Mouse (Mus musculus): ENCODE data around the gene Morn1.

Gene Morn1

GRCm38 (mm10) chr4:155188341-155188740 lies 102.0 kb downstream of the Morn1 start:
- in situ Hi-C loops (cut with MseI, MboI) = no loop called here

- in situ Hi-C loops (cut with MseI, MboI) = no loop called here
Observed at GRCm38 (mm10) chr4:155188803-155189202, 102.4 kb downstream of the Morn1 start.

- in situ Hi-C loops (cut with MseI, MboI) = no loop called here
Observed at GRCm38 (mm10) chr4:155189711-155190139, 103.3 kb downstream of the Morn1 start.

GRCm38 (mm10) chr4:155190275-155190674 lies 103.9 kb downstream of the Morn1 start:
- in situ Hi-C loops (cut with MseI, MboI) = no loop called here
